Mouse (Mus musculus): ENCODE data around the gene Spats1. TPM values are rescaled to one million over a fixed set of nuclear protein-coding genes. Genes with fewer than 3 reads are reported as not detected.

The Spats1 gene
- total RNA-seq, 2 experiments from 2014 or later, result 0.10 TPM; not detected in 1

Other genes with a start within 250 kb of the Spats1 start
- 61.9 and 82.9 TPM in 2 replicates for gene Cdc5l, start 41.7 kb downstream of the Spats1 start, total RNA-seq (2014; fragmentation: Nextera tagmentation)
- gene Cdc5l, start 41.7 kb downstream of the Spats1 start, total RNA-seq (2017), result 118 and 137 TPM in 2 replicates
- gene Aars2, start 31.4 kb upstream of the Spats1 start, total RNA-seq (2014; fragmentation: Nextera tagmentation), result 5.5 and 7.3 TPM in 2 replicates
- 8.3 and 12.1 TPM in 2 replicates for gene Aars2, start 31.4 kb upstream of the Spats1 start, total RNA-seq (2017)
- gene Tcte1, start 48.0 kb upstream of the Spats1 start, total RNA-seq (2014; fragmentation: Nextera tagmentation), result not detected in 2 replicates
- gene Tcte1, start 48.0 kb upstream of the Spats1 start, total RNA-seq (2017), result not detected in 2 replicates
- gene Tmem151b, start 74.3 kb upstream of the Spats1 start, total RNA-seq (2014; fragmentation: Nextera tagmentation), result not detected in 2 replicates
- not detected in 2 replicates for gene Tmem151b, start 74.3 kb upstream of the Spats1 start, total RNA-seq (2017)
- 4.6 and 7.8 TPM in 2 replicates for gene Nfkbie, start 80.3 kb upstream of the Spats1 start, total RNA-seq (2014; fragmentation: Nextera tagmentation)
- gene Nfkbie, start 80.3 kb upstream of the Spats1 start, total RNA-seq (2017), result 4.9 and 6.0 TPM in 2 replicates
- gene Slc35b2, start 88.5 kb upstream of the Spats1 start, total RNA-seq (2014; fragmentation: Nextera tagmentation), result 88.5 and 124 TPM in 2 replicates
- 39.3 and 77.1 TPM in 2 replicates for gene Slc35b2, start 88.5 kb upstream of the Spats1 start, total RNA-seq (2017)
- 1,977 and 2,073 TPM in 2 replicates for gene Hsp90ab1, start 97.9 kb upstream of the Spats1 start, total RNA-seq (2014; fragmentation: Nextera tagmentation)
- 2,383 and 2,522 TPM in 2 replicates for gene Hsp90ab1, start 97.9 kb upstream of the Spats1 start, total RNA-seq (2017)
- gene Slc29a1, start 124.2 kb upstream of the Spats1 start, total RNA-seq (2014; fragmentation: Nextera tagmentation), result 60.7 and 107 TPM in 2 replicates
- gene Slc29a1, start 124.2 kb upstream of the Spats1 start, total RNA-seq (2017), result 53.2 and 74.0 TPM in 2 replicates
- not detected in 2 replicates for gene Mymx, start 126.7 kb upstream of the Spats1 start, total RNA-seq (2014; fragmentation: Nextera tagmentation)
- not detected in 2 replicates for gene Mymx, start 126.7 kb upstream of the Spats1 start, total RNA-seq (2017)
- gene Capn11, start 183.9 kb upstream of the Spats1 start, total RNA-seq (2014; fragmentation: Nextera tagmentation), result 0.26 TPM in 1 of 2 replicates, not detected in the other
- 0.69 TPM in 1 of 2 replicates, not detected in the other for gene Capn11, start 183.9 kb upstream of the Spats1 start, total RNA-seq (2017)
- 81.2 and 91.4 TPM in 2 replicates for gene Mrpl14, start 210.9 kb upstream of the Spats1 start, total RNA-seq (2014; fragmentation: Nextera tagmentation)
- 10.6 and 36.8 TPM in 2 replicates for gene Mrpl14, start 210.9 kb upstream of the Spats1 start, total RNA-seq (2017)
- gene Tmem63b, start 211.5 kb upstream of the Spats1 start, total RNA-seq (2014; fragmentation: Nextera tagmentation), result 4.0 and 7.5 TPM in 2 replicates
- gene Tmem63b, start 211.5 kb upstream of the Spats1 start, total RNA-seq (2017), result 3.4 and 5.6 TPM in 2 replicates

Data from granulocyte monocyte progenitor cell, adult 5-6 weeks (primary cell).